Comparison of ENCODE assay signal across 8 mouse cellular contexts in genomic region chr9:58139947-58140346, GRCm38 (mm10). TPM values are rescaled to one million over a fixed set of nuclear protein-coding genes. Genes with fewer than 3 reads are reported as not detected.
A peak's percentile ranks its signal among the peaks of the same experiment; 100 is the strongest.
DNase-seq lines count a peak whose midpoint lies in the region; ATAC-seq and TF ChIP-seq lines count a peak whose summit lies in the region.

No protein-coding gene starts in this region.

- peak; percentile 42 for DNase-seq in embryo, embryonic 10 days (ENCODE audit: low spot score)
- DNase-seq in embryo, embryonic 10.5 days (ENCODE audit: low spot score), result no peak
- DNase-seq in spleen, adult 2 months (ENCODE audit: low read depth in 1 of 2, low spot score in 2 of 2), result peak; percentile 13 to 23
- DNase-seq in spleen, postnatal 4 days (ENCODE audit: low spot score in 2 of 2), result no peak
- DNase-seq in lung, postnatal 25 days (ENCODE audit: low spot score), result peak; percentile 84
- DNase-seq in liver, postnatal 0 days, result no peak
- no peak for DNase-seq in gastrocnemius, adult 18-20 months (ENCODE audit: low spot score)

- H3K4me1 ChIP-seq in spleen, adult 2 months (ENCODE audit: control insufficient read depth, insufficient read depth, insufficient read length), result no peaks in the 10 kb centered on the region
- H3K4me1 ChIP-seq in intestine, embryonic 16.5 days (ENCODE audit: control insufficient read depth, insufficient read depth, low read length), result peaks cover 14% of the 10 kb centered on the region
- H3K4me1 ChIP-seq in liver, postnatal 0 days (ENCODE audit: insufficient read depth), result no peaks in the 10 kb centered on the region

- H3K4me3 ChIP-seq in spleen, adult 2 months (ENCODE audit: extremely low read depth, insufficient read depth, insufficient read length), result no peak overlapping the region
- H3K4me3 ChIP-seq in intestine, embryonic 16.5 days (ENCODE audit: low read length), result no peak overlapping the region
- H3K4me3 ChIP-seq in liver, postnatal 0 days (ENCODE audit: low read depth, low read length), result no peak overlapping the region

- no peak for TF ChIP-seq POLR2A in spleen, adult 2 months (IDR thresholded peaks at IDR 0.05; ENCODE audit: low read depth, low read length)

- peak; percentile 43; the same call in 1 of the 2 replicates for ATAC-seq in intestine, embryonic 16.5 days
- no peak for ATAC-seq in liver, postnatal 0 days

- no peak for TF ChIP-seq EP300 in liver, postnatal 0 days (IDR thresholded peaks at IDR 0.05; ENCODE audit: low read depth)

- H3K4me2 ChIP-seq in intestine, embryonic 16.5 days (ENCODE audit: low read depth, low read length), result no peak overlapping the region
- no peak overlapping the region for H3K4me2 ChIP-seq in liver, postnatal 0 days (ENCODE audit: low read depth, low read length)

- H3K27ac ChIP-seq in spleen, adult 2 months (ENCODE audit: insufficient read depth, low read length), result 0 out of 2 replicates have a peak overlapping the region, but pooled peaks have one; percentile 26
- H3K27ac ChIP-seq in intestine, embryonic 16.5 days (ENCODE audit: low read length), result no peak overlapping the region
- H3K27ac ChIP-seq in liver, postnatal 0 days (ENCODE audit: low read depth), result no peak overlapping the region

- H3K9me3 ChIP-seq in intestine, embryonic 16.5 days (ENCODE audit: control insufficient read depth, low read length), result no peaks in the 10 kb centered on the region
- H3K9me3 ChIP-seq in liver, postnatal 0 days (ENCODE audit: low read length), result no peaks in the 10 kb centered on the region

- 13% methylated on average over 6 of the region's 6 CpGs for WGBS in spleen, adult 2 months
- WGBS in intestine, embryonic 16.5 days, result 19% methylated on average over 6 of the region's 6 CpGs
- WGBS in liver, postnatal 0 days (ENCODE audit: insufficient replicate concordance), result 19% methylated on average over 6 of the region's 6 CpGs

- no peaks in the 10 kb centered on the region for H3K36me3 ChIP-seq in spleen, adult 2 months (ENCODE audit: control insufficient read depth, insufficient read depth, low read length)
- H3K36me3 ChIP-seq in intestine, embryonic 16.5 days (ENCODE audit: control insufficient read depth, insufficient read depth, low read length), result no peaks in the 10 kb centered on the region
- H3K36me3 ChIP-seq in liver, postnatal 0 days (replicated peaks; ENCODE audit: insufficient read depth, low read length), result no peaks in the 10 kb centered on the region

- no peak overlapping the region for H3K9ac ChIP-seq in intestine, embryonic 16.5 days (ENCODE audit: low read depth, low read length)
- H3K9ac ChIP-seq in liver, postnatal 0 days (replicated peaks), result no peak overlapping the region

- no peak for TF ChIP-seq CTCF in spleen, adult 2 months (IDR thresholded peaks at IDR 0.05; ENCODE audit: extremely low read depth, insufficient read depth, insufficient read length, insufficient replicate concordance)
- TF ChIP-seq CTCF in liver, postnatal 0 days (IDR thresholded peaks at IDR 0.05; ENCODE audit: low read depth), result no peak

- H3K27me3 ChIP-seq in spleen, adult 2 months (ENCODE audit: control insufficient read depth, insufficient read depth, low read length), result no peaks in the 10 kb centered on the region
- no peaks in the 10 kb centered on the region for H3K27me3 ChIP-seq in intestine, embryonic 16.5 days (replicated peaks; ENCODE audit: control insufficient read depth, insufficient read depth, low read length)
- H3K27me3 ChIP-seq in liver, postnatal 0 days (ENCODE audit: insufficient read depth, low read length), result 0 out of 2 replicates have a peak, but pooled peaks cover 8% of the 10 kb centered on the region

RNA-seq across cellular contexts. Expression of gene Ccdc33, which starts 21.3 kb away (rescaled TPM):
- polyA plus RNA-seq in spleen, adult 2 months (2012; rRNA removed), result 0.06 and 0.09 TPM in 2 replicates
- polyA plus RNA-seq in intestine, embryonic 16.5 days (2015; fragmentation: Nextera tagmentation; extraction: Ambion mirVana), result 0.39 and 0.82 TPM in 2 replicates
- polyA plus RNA-seq in liver, postnatal 0 days (2015; fragmentation: Nextera tagmentation; extraction: Ambion mirVana), result not detected in 2 replicates
- not detected for total RNA-seq in gastrocnemius, adult 18-20 months (2021)

Comparison
In these comparisons a context has a peak if more than half of its experiments do, and no peak if none do; other contexts are left out.
1. DNase-seq: peak in embryo, embryonic 10 days (single experiment), spleen, adult 2 months (2 of 2) and lung, postnatal 25 days (single experiment); none in embryo, embryonic 10.5 days (single experiment), spleen, postnatal 4 days (0 of 2), liver, postnatal 0 days (single experiment) and gastrocnemius, adult 18-20 months (single experiment).